Mouse (Mus musculus) testis, adult 2 months (tissue): Measurements from ENCODE around the gene Kcnj12.

ENCODE experiments used
- CTCF ChIP-seq: fragments of 200-500 bp; IDR thresholded peaks from 2 replicates; pipeline ENCODE4 v1.5.1; 2012; ENCODE audit warnings: low read depth, mild to moderate bottlenecking, inconsistent platforms, low read length, moderate library complexity; ENCODE audit not compliant: control insufficient read depth, insufficient read depth, insufficient replicate concordance
- POLR2A ChIP-seq: fragments of 200-500 bp; IDR thresholded peaks from 2 replicates; pipeline ENCODE4 v1.6.1; 2012; ENCODE audit warnings: low read depth, mild to moderate bottlenecking, inconsistent platforms, low read length, moderate library complexity; ENCODE audit not compliant: control insufficient read depth

DNA sequence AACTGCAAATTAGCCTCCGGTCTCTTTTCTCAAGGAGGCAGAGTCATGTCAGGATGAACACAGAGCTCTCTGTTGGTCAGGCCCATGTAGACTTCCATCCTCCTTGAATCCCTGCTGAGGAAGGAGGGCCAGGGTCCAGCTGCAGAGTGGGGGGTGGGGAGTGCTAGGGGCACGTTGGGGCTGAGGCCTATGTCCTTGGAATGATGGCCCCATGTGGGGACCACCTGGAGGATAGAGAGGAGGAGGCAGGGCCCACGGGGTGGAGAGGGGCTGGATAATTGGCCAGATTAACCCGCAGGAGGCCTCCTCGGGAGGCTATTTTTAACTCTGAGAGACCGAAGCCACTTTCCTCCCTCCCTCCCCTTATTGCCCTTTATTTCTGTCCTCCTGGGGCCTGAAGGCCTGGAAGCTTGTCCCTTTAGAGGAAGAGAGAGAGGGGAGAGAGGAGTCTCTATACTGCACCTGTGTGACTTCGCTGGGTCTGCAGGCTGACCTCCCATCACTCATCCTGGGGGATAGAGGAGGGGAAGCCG, 5.4 kb upstream of the Kcnj12 start:
- TF ChIP-seq CTCF (no peak), POLR2A (no peak)
